Mouse (Mus musculus): Measurements from ENCODE around the gene Atp10a. TPM values are rescaled to one million over a fixed set of nuclear protein-coding genes. Genes with fewer than 3 reads are reported as not detected.

Atp10a gene
- polyA plus RNA-seq, 1 experiment from 2014 or later: 1.5 TPM

DNA sequence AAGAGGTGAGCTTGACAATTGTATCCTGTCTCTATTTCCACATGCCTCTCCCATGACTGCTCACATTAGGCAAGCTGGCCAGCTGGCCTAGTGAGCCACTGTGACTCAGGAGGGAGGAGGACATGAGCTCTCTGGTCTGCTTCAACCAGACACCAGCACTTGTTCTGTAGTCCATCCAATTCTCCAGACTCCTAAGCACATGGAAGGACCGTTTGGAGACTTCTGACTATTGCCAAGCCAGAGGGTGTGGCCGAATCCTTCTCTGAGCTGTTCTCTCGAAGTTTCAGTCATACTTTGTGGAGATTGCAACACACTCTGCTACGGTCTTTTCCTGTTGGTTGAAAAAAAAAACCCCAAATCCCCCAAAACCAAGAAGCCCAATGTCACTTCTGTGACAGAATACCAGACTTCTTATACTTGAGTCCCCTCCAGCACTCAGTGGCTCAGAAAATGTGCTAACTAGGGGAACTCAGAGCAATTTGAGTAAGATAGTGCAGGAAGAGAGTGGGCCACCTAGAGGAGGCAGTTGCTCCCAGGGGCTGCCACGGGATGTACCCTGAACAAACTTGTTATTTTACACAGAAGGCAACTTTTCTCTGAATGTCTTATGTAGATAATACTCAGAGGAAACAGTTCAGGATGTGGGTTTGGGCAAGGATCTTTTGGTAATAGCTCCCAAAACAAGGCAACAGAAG lies 21.3 kb downstream of the Atp10a start:
- H3K27me3 ChIP-seq (ENCODE audit: control insufficient read depth, insufficient read depth, low read length): no peaks in the 10 kb centered on the region
- no peak overlapping the region for H3K4me3 ChIP-seq (ENCODE audit: low read depth, low read length)
- no peak overlapping the region for H3K27ac ChIP-seq (ENCODE audit: low read depth, low read length)
- H3K36me3 ChIP-seq (ENCODE audit: control insufficient read depth, insufficient read depth, low read length): no peaks in the 10 kb centered on the region
- ATAC-seq (replicated peaks; ENCODE audit: insufficient number of reproducible peaks, low FRiP score, low TSS enrichment): no peak
- no peaks in the 10 kb centered on the region for H3K4me1 ChIP-seq (ENCODE audit: control insufficient read depth, insufficient read depth, low read length)
- H3K4me2 ChIP-seq: no peak overlapping the region
- H3K9ac ChIP-seq (ENCODE audit: low read depth, low read length): no peak overlapping the region
- H3K9me3 ChIP-seq (replicated peaks; ENCODE audit: control insufficient read depth, low read length): no peaks in the 10 kb centered on the region; the same call in 1 of the 2 replicates
- WGBS (ENCODE audit: insufficient replicate concordance): 60% methylated on average over 5 of the region's 5 CpGs

- no peak for ATAC-seq (replicated peaks; ENCODE audit: insufficient number of reproducible peaks, low FRiP score, low TSS enrichment)
- H3K4me3 ChIP-seq (ENCODE audit: low read depth, low read length): no peak overlapping the region
- H3K27ac ChIP-seq (ENCODE audit: low read depth, low read length): no peak overlapping the region
- no peaks in the 10 kb centered on the region for H3K27me3 ChIP-seq (ENCODE audit: control insufficient read depth, insufficient read depth, low read length)
- no peak overlapping the region for H3K4me2 ChIP-seq
- H3K9me3 ChIP-seq (replicated peaks; ENCODE audit: control insufficient read depth, low read length): no peaks in the 10 kb centered on the region
- no peaks in the 10 kb centered on the region for H3K4me1 ChIP-seq (ENCODE audit: control insufficient read depth, insufficient read depth, low read length)
- H3K9ac ChIP-seq (ENCODE audit: low read depth, low read length): no peak overlapping the region
- H3K36me3 ChIP-seq (ENCODE audit: control insufficient read depth, insufficient read depth, low read length): no peaks in the 10 kb centered on the region
- 69% methylated on average over 1 of the region's 1 CpGs for WGBS (ENCODE audit: insufficient replicate concordance)
Measured at GRCm38 (mm10) chr7:58685967-58686366, 30.0 kb downstream of the Atp10a start.

- H3K4me3 ChIP-seq (ENCODE audit: low read depth, low read length): no peak overlapping the region
- no peak overlapping the region for H3K27ac ChIP-seq (ENCODE audit: low read depth, low read length)
- no peak overlapping the region for H3K4me2 ChIP-seq
- WGBS (ENCODE audit: insufficient replicate concordance): 51% methylated on average over 5 of the region's 5 CpGs
- no peaks in the 10 kb centered on the region for H3K9me3 ChIP-seq (replicated peaks; ENCODE audit: control insufficient read depth, low read length)
- no peaks in the 10 kb centered on the region for H3K36me3 ChIP-seq (ENCODE audit: control insufficient read depth, insufficient read depth, low read length)
- no peaks in the 10 kb centered on the region for H3K27me3 ChIP-seq (ENCODE audit: control insufficient read depth, insufficient read depth, low read length)
- H3K4me1 ChIP-seq (ENCODE audit: control insufficient read depth, insufficient read depth, low read length): no peaks in the 10 kb centered on the region
- no peak for ATAC-seq (replicated peaks; ENCODE audit: insufficient number of reproducible peaks, low FRiP score, low TSS enrichment)
- H3K9ac ChIP-seq (ENCODE audit: low read depth, low read length): no peak overlapping the region
Measured at GRCm38 (mm10) chr7:58686573-58686972, 30.6 kb downstream of the Atp10a start.

- no peak overlapping the region for H3K4me2 ChIP-seq
- WGBS (ENCODE audit: insufficient replicate concordance): 82% methylated on average over 2 of the region's 2 CpGs
Measured at GRCm38 (mm10) chr7:58686997-58687396, 31.0 kb downstream of the Atp10a start.

GRCm38 (mm10) chr7:58690069-58690923 lies 34.3 kb downstream of the Atp10a start:
- H3K36me3 ChIP-seq (ENCODE audit: control insufficient read depth, insufficient read depth, low read length): no peaks in the 10 kb centered on the region
- no peak overlapping the region for H3K9ac ChIP-seq (ENCODE audit: low read depth, low read length)
- no peaks in the 10 kb centered on the region for H3K27me3 ChIP-seq (ENCODE audit: control insufficient read depth, insufficient read depth, low read length)
- no peak overlapping the region for H3K4me3 ChIP-seq (ENCODE audit: low read depth, low read length)
- H3K9me3 ChIP-seq (replicated peaks; ENCODE audit: control insufficient read depth, low read length): no peaks in the 10 kb centered on the region
- H3K4me2 ChIP-seq: no peak overlapping the region
- no peak for ATAC-seq (replicated peaks; ENCODE audit: insufficient number of reproducible peaks, low FRiP score, low TSS enrichment)
- no peak overlapping the region for H3K27ac ChIP-seq (ENCODE audit: low read depth, low read length)
- WGBS (ENCODE audit: insufficient replicate concordance): 57% methylated on average over 6 of the region's 6 CpGs
- H3K4me1 ChIP-seq (ENCODE audit: control insufficient read depth, insufficient read depth, low read length): no peaks in the 10 kb centered on the region

More at GRCm38 (mm10) chr7:58686997-58687396, 31.0 kb downstream of the Atp10a start:
- H3K9ac ChIP-seq (ENCODE audit: low read depth, low read length): no peak overlapping the region
- H3K27ac ChIP-seq (ENCODE audit: low read depth, low read length): no peak overlapping the region
- H3K27me3 ChIP-seq (ENCODE audit: control insufficient read depth, insufficient read depth, low read length): no peaks in the 10 kb centered on the region
- ATAC-seq (replicated peaks; ENCODE audit: insufficient number of reproducible peaks, low FRiP score, low TSS enrichment): no peak
- H3K4me3 ChIP-seq (ENCODE audit: low read depth, low read length): no peak overlapping the region
- H3K4me1 ChIP-seq (ENCODE audit: control insufficient read depth, insufficient read depth, low read length): no peaks in the 10 kb centered on the region
- H3K9me3 ChIP-seq (replicated peaks; ENCODE audit: control insufficient read depth, low read length): no peaks in the 10 kb centered on the region
- H3K36me3 ChIP-seq (ENCODE audit: control insufficient read depth, insufficient read depth, low read length): no peaks in the 10 kb centered on the region

DNA sequence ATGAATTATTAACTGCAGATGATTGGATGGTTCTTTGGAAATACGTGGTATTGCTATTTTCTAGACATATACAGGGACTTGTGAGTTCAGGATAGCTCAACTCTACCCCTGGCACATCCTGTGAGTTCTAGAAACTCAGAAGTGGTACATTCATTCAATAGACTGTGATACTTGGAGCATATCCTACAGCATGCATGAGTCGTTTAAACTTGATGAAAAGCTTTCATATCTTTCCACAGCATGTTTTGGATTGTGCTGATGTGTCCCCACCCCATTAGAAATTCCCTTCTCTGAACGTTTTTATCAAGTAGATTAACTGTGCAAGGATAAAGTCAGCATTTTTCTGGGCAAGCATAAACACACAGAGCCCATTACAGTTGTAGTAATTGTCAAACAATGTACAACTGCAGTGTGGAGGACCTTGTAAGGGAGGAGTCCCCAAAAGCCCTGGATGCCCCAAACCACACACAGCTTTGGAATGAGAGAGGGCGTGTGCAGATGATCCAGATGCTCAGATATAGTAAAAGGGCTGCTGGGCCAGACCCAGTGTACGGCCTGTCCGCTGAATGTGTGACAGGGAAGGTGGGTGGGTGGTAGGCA lies 35.1 kb downstream of the Atp10a start:
- 69% methylated on average over 6 of the region's 6 CpGs for whole genome bisulfite sequencing (ENCODE audit: insufficient replicate concordance)
- Histone ChIP-seq H3K36me3 (ENCODE audit: control insufficient read depth, insufficient read depth, low read length) (no peaks in the 10 kb centered on the region), H3K4me1 (ENCODE audit: control insufficient read depth, insufficient read depth, low read length) (no peaks in the 10 kb centered on the region), H3K27ac (ENCODE audit: low read depth, low read length) (no peak overlapping the region), H3K4me3 (ENCODE audit: low read depth, low read length) (no peak overlapping the region), H3K9me3 (replicated peaks; ENCODE audit: control insufficient read depth, low read length) (no peaks in the 10 kb centered on the region), H3K27me3 (ENCODE audit: control insufficient read depth, insufficient read depth, low read length) (no peaks in the 10 kb centered on the region), H3K9ac (ENCODE audit: low read depth, low read length) (no peak overlapping the region), H3K4me2 (no peak overlapping the region)
- ATAC-seq (replicated peaks; ENCODE audit: insufficient number of reproducible peaks, low FRiP score, low TSS enrichment): no peak

GRCm38 (mm10) chr7:58692704-58693103 lies 36.7 kb downstream of the Atp10a start:
- no peak overlapping the region for H3K27ac ChIP-seq (ENCODE audit: low read depth, low read length)
- H3K9me3 ChIP-seq (replicated peaks; ENCODE audit: control insufficient read depth, low read length): no peaks in the 10 kb centered on the region
- no peaks in the 10 kb centered on the region for H3K27me3 ChIP-seq (ENCODE audit: control insufficient read depth, insufficient read depth, low read length)
- H3K36me3 ChIP-seq (ENCODE audit: control insufficient read depth, insufficient read depth, low read length): no peaks in the 10 kb centered on the region
- H3K4me3 ChIP-seq (ENCODE audit: low read depth, low read length): no peak overlapping the region
- no peaks in the 10 kb centered on the region for H3K4me1 ChIP-seq (ENCODE audit: control insufficient read depth, insufficient read depth, low read length)
- H3K9ac ChIP-seq (ENCODE audit: low read depth, low read length): no peak overlapping the region
- no peak for ATAC-seq (replicated peaks; ENCODE audit: insufficient number of reproducible peaks, low FRiP score, low TSS enrichment)
- 73% methylated on average over 2 of the region's 2 CpGs for WGBS (ENCODE audit: insufficient replicate concordance)
- H3K4me2 ChIP-seq: no peak overlapping the region

DNA sequence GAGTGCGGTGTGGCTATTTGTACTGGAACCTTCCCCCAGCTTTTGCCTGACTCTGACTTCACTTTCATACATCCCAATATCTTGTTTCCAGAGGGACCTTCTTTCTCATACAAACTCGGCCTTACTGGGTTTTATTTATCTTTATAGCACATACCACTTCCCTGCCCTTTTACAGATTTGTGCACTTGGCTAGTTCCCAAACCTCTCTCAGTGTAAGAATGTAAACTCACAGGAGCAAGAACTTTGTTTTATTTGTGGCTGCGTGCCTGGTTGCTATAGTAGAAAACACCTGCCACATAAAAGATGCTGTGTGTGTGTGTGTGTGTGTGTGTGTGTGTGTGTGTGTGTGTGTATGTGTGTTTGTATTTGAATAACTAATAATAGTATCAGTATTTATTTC lies 37.4 kb downstream of the Atp10a start:
- no peaks in the 10 kb centered on the region for H3K36me3 ChIP-seq (ENCODE audit: control insufficient read depth, insufficient read depth, low read length)
- no peak overlapping the region for H3K27ac ChIP-seq (ENCODE audit: low read depth, low read length)
- H3K4me3 ChIP-seq (ENCODE audit: low read depth, low read length): no peak overlapping the region
- 71% methylated on average over 3 of the region's 3 CpGs for WGBS (ENCODE audit: insufficient replicate concordance)
- ATAC-seq (replicated peaks; ENCODE audit: insufficient number of reproducible peaks, low FRiP score, low TSS enrichment): no peak
- H3K9ac ChIP-seq (ENCODE audit: low read depth, low read length): no peak overlapping the region
- H3K9me3 ChIP-seq (replicated peaks; ENCODE audit: control insufficient read depth, low read length): no peaks in the 10 kb centered on the region
- H3K27me3 ChIP-seq (ENCODE audit: control insufficient read depth, insufficient read depth, low read length): no peaks in the 10 kb centered on the region
- no peak overlapping the region for H3K4me2 ChIP-seq
- no peaks in the 10 kb centered on the region for H3K4me1 ChIP-seq (ENCODE audit: control insufficient read depth, insufficient read depth, low read length)
